Comparison of ENCODE assay signal across 24 mouse cellular contexts in the genomic region with DNA sequence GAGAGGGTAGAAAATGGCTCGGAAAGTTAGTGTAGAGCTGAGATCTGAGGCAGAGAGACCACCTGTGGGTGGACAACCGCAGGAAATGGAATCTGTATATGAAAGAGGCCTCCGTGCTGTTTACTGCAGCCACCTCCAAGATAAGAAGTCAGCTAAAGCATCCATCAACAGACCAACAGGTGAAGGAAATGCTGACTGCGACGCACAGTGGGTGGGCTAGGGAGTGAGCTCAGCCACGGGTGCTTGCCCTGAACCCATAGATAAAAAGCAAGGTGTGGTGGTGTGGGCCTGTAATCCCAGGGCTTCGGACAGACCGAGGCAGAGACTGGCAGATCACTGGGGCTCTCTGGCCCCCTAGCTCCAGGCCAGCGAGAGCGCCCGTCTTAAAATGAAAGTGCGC.
DNase-seq lines count a peak whose midpoint lies in the region; ATAC-seq and TF ChIP-seq lines count a peak whose summit lies in the region.
"Had no signal": no experiment of that assay in that cellular context is flagged by ENCODE, and none has a peak within 500 bp of the region (broad histone marks: within the 10 kb centered on the region; RNA-seq: fewer than 3 reads in every experiment).

No protein-coding gene starts in this region.

- H3K27ac ChIP-seq in heart, embryonic 11.5 days (ENCODE audit: low read depth, low read length): no peak overlapping the region
- no peak overlapping the region for H3K27ac ChIP-seq in ES-Bruce4 (ENCODE audit: insufficient read depth, low read length)
- H3K27ac ChIP-seq in midbrain, embryonic 11.5 days (ENCODE audit: low read depth, low read length): no peak overlapping the region
- H3K27ac ChIP-seq: embryonic facial prominence, embryonic 10.5 days; embryonic facial prominence, embryonic 12.5 days; forebrain, embryonic 13.5 days; forebrain, embryonic 15.5 days had no signal

- no peaks in the 10 kb centered on the region for H3K4me1 ChIP-seq in heart, embryonic 11.5 days (ENCODE audit: control insufficient read depth, insufficient read depth, low read length)
- peaks cover 17% of the 10 kb centered on the region for H3K4me1 ChIP-seq in ES-Bruce4 (ENCODE audit: control insufficient read depth, insufficient read depth, low read length)
- H3K4me1 ChIP-seq in midbrain, embryonic 11.5 days (ENCODE audit: control insufficient read depth, insufficient read depth, low read length): peaks cover 11% of the 10 kb centered on the region

- H3K36me3 ChIP-seq in heart, embryonic 11.5 days (ENCODE audit: control insufficient read depth, insufficient read depth, low read length): no peaks in the 10 kb centered on the region
- no peaks in the 10 kb centered on the region for H3K36me3 ChIP-seq in ES-Bruce4 (ENCODE audit: control insufficient read depth, insufficient read depth, low read length, poor library complexity, severe bottlenecking)
- no peaks in the 10 kb centered on the region for H3K36me3 ChIP-seq in midbrain, embryonic 11.5 days (ENCODE audit: control insufficient read depth, insufficient read depth, low read length)
- H3K36me3 ChIP-seq: embryonic facial prominence, embryonic 10.5 days; embryonic facial prominence, embryonic 12.5 days; forebrain, embryonic 15.5 days; G1E had no signal

- no peak for ATAC-seq in heart, embryonic 11.5 days (replicated peaks; ENCODE audit: insufficient number of reproducible peaks, low FRiP score, low TSS enrichment)
- ATAC-seq in midbrain, embryonic 11.5 days (ENCODE audit: low FRiP score): no peak
- ATAC-seq: activated CD4-positive, CD25-positive, alpha-beta regulatory T cell, adult 4 months; CD4-positive, CD25-positive, alpha-beta regulatory T cell, adult 4 months; forebrain, embryonic 13.5 days; forebrain, embryonic 15.5 days; forebrain, postnatal 0 days; Patski had no signal

- H3K27me3 ChIP-seq in heart, embryonic 11.5 days (ENCODE audit: control insufficient read depth, insufficient read depth, low read length): peaks cover 58% of the 10 kb centered on the region
- no peaks in the 10 kb centered on the region for H3K27me3 ChIP-seq in ES-Bruce4 (ENCODE audit: control insufficient read depth, insufficient read depth, low read length, poor library complexity, severe bottlenecking)
- H3K27me3 ChIP-seq in midbrain, embryonic 11.5 days (ENCODE audit: control insufficient read depth, insufficient read depth, low read length): no peaks in the 10 kb centered on the region
- H3K27me3 ChIP-seq: CH12.LX; forebrain, embryonic 15.5 days; Patski had no signal

- H3K4me2 ChIP-seq in heart, embryonic 11.5 days: 0 out of 2 replicates have a peak overlapping the region, but pooled peaks have one; percentile 12
- H3K4me2 ChIP-seq in midbrain, embryonic 11.5 days: no peak overlapping the region
- H3K4me2 ChIP-seq: embryonic facial prominence, embryonic 12.5 days; forebrain, embryonic 13.5 days; forebrain, embryonic 15.5 days had no signal

- H3K4me3 ChIP-seq in heart, embryonic 11.5 days (ENCODE audit: low read depth, low read length): no peak overlapping the region
- no peak overlapping the region for H3K4me3 ChIP-seq in ES-Bruce4 (ENCODE audit: low read depth, low read length)
- H3K4me3 ChIP-seq in midbrain, embryonic 11.5 days (ENCODE audit: low read depth, low read length): no peak overlapping the region
- H3K4me3 ChIP-seq: embryonic facial prominence, embryonic 10.5 days; embryonic facial prominence, embryonic 12.5 days; forebrain, embryonic 13.5 days; forebrain, embryonic 15.5 days had no signal

- TF ChIP-seq CTCF in ES-Bruce4 (IDR thresholded peaks at IDR 0.05; ENCODE audit: low read depth, low read length): no peak

- no peaks in the 10 kb centered on the region for H3K9me3 ChIP-seq in heart, embryonic 11.5 days (replicated peaks; ENCODE audit: control insufficient read depth, low read length)
- H3K9me3 ChIP-seq in ES-Bruce4 (replicated peaks; ENCODE audit: control insufficient read depth, insufficient read depth, low read length, poor library complexity, severe bottlenecking): no peaks in the 10 kb centered on the region
- no peaks in the 10 kb centered on the region; the same call in 1 of the 2 replicates for H3K9me3 ChIP-seq in midbrain, embryonic 11.5 days (ENCODE audit: control insufficient read depth, low read length)
- H3K9me3 ChIP-seq: embryonic facial prominence, embryonic 12.5 days; G1E had no signal

- H3K9ac ChIP-seq in heart, embryonic 11.5 days (ENCODE audit: low read depth, low read length): no peak overlapping the region
- H3K9ac ChIP-seq in ES-Bruce4 (ENCODE audit: low read depth, poor library complexity, severe bottlenecking): no peak overlapping the region
- no peak overlapping the region for H3K9ac ChIP-seq in midbrain, embryonic 11.5 days (ENCODE audit: low read length)
- H3K9ac ChIP-seq: embryonic facial prominence, embryonic 12.5 days; forebrain, embryonic 13.5 days; forebrain, embryonic 15.5 days; forebrain, postnatal 0 days had no signal

- TF ChIP-seq EP300 in ES-Bruce4 (IDR thresholded peaks at IDR 0.05; ENCODE audit: insufficient read depth, low read depth, low read length): 0 out of 2 replicates have a peak, but pooled peaks have one; percentile 72

- 45% methylated on average over 12 of the region's 12 CpGs for WGBS in heart, embryonic 11.5 days (ENCODE audit: insufficient replicate concordance)
- 64% methylated on average over 12 of the region's 12 CpGs for WGBS in midbrain, embryonic 11.5 days

- no peak for TF ChIP-seq POLR2A in ES-Bruce4 (IDR thresholded peaks at IDR 0.05; ENCODE audit: insufficient read depth, low read length)

- no peak for DNase-seq in heart, postnatal 25 days (ENCODE audit: low spot score)
- peak; percentile 7 for DNase-seq in kidney, adult 9 months
- DNase-seq in kidney, adult 8-10 months: no peak
- peak; percentile 40 for DNase-seq in R1 (ENCODE audit: low read depth, low spot score)
- DNase-seq in midbrain, embryonic 11.5 days (ENCODE audit: low spot score, missing footprints): no peak
- DNase-seq in right cerebral cortex, adult 18-20 months: no peak
- DNase-seq: B cell, adult 2 months; cerebellum, adult 11-12 months; cerebellum, adult 2 months; cerebellum, adult 9-10 months; cerebellum, postnatal 10 days; cerebellum, postnatal 25 days; forebrain, postnatal 0 days had no signal

- intact Hi-C loops in heart, postnatal 25 days (cut with DNase I): no loop called here

Comparison
In these comparisons a context has a peak if more than half of its experiments do, and no peak if none do; other contexts are left out.
1. DNase-seq: peak in kidney, adult 9 months (single experiment) and R1 (single experiment); none in heart, postnatal 25 days (single experiment), kidney, adult 8-10 months (0 of 2), midbrain, embryonic 11.5 days (single experiment) and right cerebral cortex, adult 18-20 months (single experiment).